Mouse (Mus musculus) bone marrow, adult 2 months (tissue): Measurements from ENCODE around the gene Hmgcl.

Experiments used
- CTCF ChIP-seq: fragments of 200-500 bp; IDR thresholded peaks from 2 replicates; pipeline ENCODE4 v1.5.1; 2011; ENCODE audit warnings: low read length, control low read depth; ENCODE audit not compliant: control insufficient read depth, insufficient read depth
- POLR2A ChIP-seq: fragments of 200-500 bp; IDR thresholded peaks from 2 replicates; pipeline ENCODE4 v1.6.1; 2011; ENCODE audit warnings: low read depth, mild to moderate bottlenecking, control low read depth, low read length, borderline replicate concordance; ENCODE audit not compliant: control insufficient read depth

GRCm38 (mm10) chr4:135972911-135973811, 26.9 kb downstream of the Hmgcl start:
- TF ChIP-seq CTCF (no peak), POLR2A (no peak)
